Mouse (Mus musculus) kidney, embryonic 15.5 days (tissue): ENCODE results near the gene Tab2. TPM values are rescaled to one million over a fixed set of nuclear protein-coding genes. Genes with fewer than 3 reads are reported as not detected.
"Not testable (repeated sequence)": the region's sequence is repeated elsewhere in the genome, so short reads cannot be mapped to it uniquely, and the experiment has no call there.

Experiments used
- ATAC-seq: fragments of 200-750 bp; cut with Nextera tagmentation; replicated peaks from 2 replicates; pipeline ENCODE4 v1.8.0; 2017; ENCODE audit warnings: moderate TSS enrichment; ENCODE audit not compliant: low FRiP score
- H3K27ac ChIP-seq: fragments of 300-500 bp; sonication (generic); 2 replicates; pipeline ENCODE4 v1.5.1; 2015; ENCODE audit warnings: mild to moderate bottlenecking, inconsistent platforms
- H3K27me3 ChIP-seq: fragments of 300-500 bp; sonication (generic); 2 replicates; pipeline ENCODE4 v1.6.1; 2015; ENCODE audit warnings: inconsistent platforms
- H3K36me3 ChIP-seq: fragments of 300-500 bp; sonication (generic); 2 replicates; pipeline ENCODE4 v1.6.1; 2015; ENCODE audit warnings: inconsistent platforms
- H3K4me1 ChIP-seq: fragments of 300-500 bp; sonication (generic); 2 replicates; pipeline ENCODE4 v1.6.1; 2015; ENCODE audit warnings: inconsistent platforms
- H3K4me2 ChIP-seq: fragments of 300-500 bp; sonication (generic); 2 replicates; pipeline ENCODE4 v1.6.1; 2015; ENCODE audit warnings: moderate library complexity, mild to moderate bottlenecking, inconsistent platforms
- H3K4me3 ChIP-seq: fragments of 300-500 bp; sonication (generic); replicated peaks from 2 replicates; pipeline ENCODE4 v1.5.1; 2015; ENCODE audit warnings: mild to moderate bottlenecking, inconsistent platforms
- H3K9ac ChIP-seq: fragments of 300-500 bp; sonication (generic); 2 replicates; pipeline ENCODE4 v1.6.1; 2015; ENCODE audit warnings: mild to moderate bottlenecking, inconsistent platforms
- H3K9me3 ChIP-seq: fragments of 300-500 bp; sonication (generic); replicated peaks from 2 replicates; pipeline ENCODE4 v1.6.1; 2016; ENCODE audit warnings: inconsistent platforms
- WGBS: fragments of 180-500 bp; shearing (Covaris S2); methylation state at CpG from one replicate; pipeline ENCODE4 v1.1.7; 2015; ENCODE audit warnings: mixed read lengths; 5-methylcytosine and 5-hydroxymethylcytosine counted together
- polyA plus RNA-seq: library from polyadenylated mRNA; unstranded; fragments of >200 nt; fragmentation: Nextera tagmentation; extraction: Ambion mirVana; gene quantifications from 2 replicates; pipeline ENCODE4 v1.2.1, GENCODE M21; 2015

Tab2 gene
- polyA plus RNA-seq, 1 experiment from 2014 or later: 20.6 TPM

DNA sequence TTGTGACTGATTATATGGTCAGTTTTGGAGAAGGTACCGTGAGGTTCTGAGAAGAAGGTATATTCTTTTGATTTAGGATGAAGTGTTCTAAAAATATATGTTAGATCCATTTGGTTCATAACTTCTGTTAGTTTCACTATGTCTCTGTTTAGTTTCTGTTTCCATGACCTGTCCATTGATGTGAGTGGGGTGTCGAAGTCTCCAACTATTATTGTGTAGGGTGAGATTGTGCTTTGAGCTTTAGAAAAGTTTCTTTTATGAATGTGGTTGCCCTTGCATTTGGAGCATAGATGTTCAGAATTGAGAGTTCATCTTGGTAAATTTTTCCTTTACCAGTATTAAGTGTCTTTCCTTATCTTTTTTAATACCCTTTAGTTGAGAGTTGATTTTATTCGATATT, 75.7 kb downstream of the Tab2 start:
- H3K9ac ChIP-seq, H3K27me3 ChIP-seq, H3K4me1 ChIP-seq, ATAC-seq, H3K9me3 ChIP-seq, H3K4me2 ChIP-seq, H3K36me3 ChIP-seq, H3K27ac ChIP-seq, H3K4me3 ChIP-seq: not testable (repeated sequence)
- 93% methylated on average over 3 of the region's 3 CpGs for WGBS

DNA sequence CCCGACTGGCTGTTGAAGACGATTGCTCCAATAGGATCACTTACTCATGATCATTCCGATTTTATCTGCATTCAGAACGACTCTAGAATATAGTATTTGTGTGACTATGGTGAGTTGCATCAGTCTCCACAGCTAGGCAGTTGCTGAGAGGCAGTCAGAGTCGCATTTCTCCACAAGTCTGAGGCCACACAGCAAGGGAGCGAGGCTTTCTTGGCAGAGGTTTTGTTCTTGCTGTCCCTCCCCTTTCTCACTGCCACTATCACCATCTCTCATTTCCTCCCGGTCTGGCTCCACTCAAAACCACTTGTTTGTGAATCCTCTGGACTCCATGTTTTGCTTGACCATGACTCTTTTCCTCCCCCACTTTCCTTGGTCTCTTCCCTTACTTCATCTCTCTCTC, 81.8 kb downstream of the Tab2 start:
- no peaks in the 10 kb centered on the region for H3K4me1 ChIP-seq
- H3K9me3 ChIP-seq: no peaks in the 10 kb centered on the region
- no peak overlapping the region for H3K27ac ChIP-seq
- peaks cover 5% of the 10 kb centered on the region; the same call in 1 of the 2 replicates for H3K27me3 ChIP-seq
- H3K4me3 ChIP-seq: no peak overlapping the region
- H3K36me3 ChIP-seq: no peaks in the 10 kb centered on the region
- WGBS: 79% methylated on average over 7 of the region's 7 CpGs
- H3K4me2 ChIP-seq: no peak overlapping the region
- H3K9ac ChIP-seq: no peak overlapping the region
- no peak for ATAC-seq

DNA sequence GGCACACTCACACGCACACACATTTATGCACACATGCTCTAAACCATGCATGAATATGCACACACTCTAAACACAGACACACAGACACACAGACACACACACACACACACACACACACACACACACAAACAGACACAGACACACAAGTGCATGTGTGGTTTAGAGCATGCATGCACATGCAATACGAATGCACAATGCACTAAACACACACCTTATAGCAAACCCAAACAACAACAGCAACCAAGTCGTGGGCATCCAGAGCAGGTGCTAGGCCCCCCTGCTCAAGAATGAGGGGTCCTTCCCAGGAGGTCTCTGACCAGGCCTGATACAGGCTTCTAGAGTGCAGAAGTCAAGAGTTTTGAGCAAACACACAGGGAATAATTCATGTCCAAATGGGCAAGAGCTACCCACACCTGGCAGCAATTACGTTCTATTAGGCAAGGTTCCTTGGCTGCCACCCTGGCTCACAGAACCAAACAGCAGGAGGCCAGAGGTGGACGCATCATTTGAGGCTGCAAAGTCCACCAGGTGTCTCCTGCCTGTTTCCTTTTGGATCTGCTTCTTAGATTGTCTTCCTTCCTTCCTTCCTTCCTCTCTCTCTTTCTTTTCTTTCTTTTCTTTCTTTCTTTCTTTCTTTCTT, 84.5 kb downstream of the Tab2 start:
- no peak overlapping the region for H3K4me3 ChIP-seq
- no peak overlapping the region for H3K27ac ChIP-seq
- H3K4me2 ChIP-seq: no peak overlapping the region
- H3K27me3 ChIP-seq: peaks cover 31% of the 10 kb centered on the region
- H3K4me1 ChIP-seq: peaks cover 10% of the 10 kb centered on the region
- ATAC-seq: no peak
- H3K9ac ChIP-seq: no peak overlapping the region
- no peaks in the 10 kb centered on the region for H3K36me3 ChIP-seq
- no peaks in the 10 kb centered on the region for H3K9me3 ChIP-seq
- WGBS: 89% methylated on average over 5 of the region's 5 CpGs

DNA sequence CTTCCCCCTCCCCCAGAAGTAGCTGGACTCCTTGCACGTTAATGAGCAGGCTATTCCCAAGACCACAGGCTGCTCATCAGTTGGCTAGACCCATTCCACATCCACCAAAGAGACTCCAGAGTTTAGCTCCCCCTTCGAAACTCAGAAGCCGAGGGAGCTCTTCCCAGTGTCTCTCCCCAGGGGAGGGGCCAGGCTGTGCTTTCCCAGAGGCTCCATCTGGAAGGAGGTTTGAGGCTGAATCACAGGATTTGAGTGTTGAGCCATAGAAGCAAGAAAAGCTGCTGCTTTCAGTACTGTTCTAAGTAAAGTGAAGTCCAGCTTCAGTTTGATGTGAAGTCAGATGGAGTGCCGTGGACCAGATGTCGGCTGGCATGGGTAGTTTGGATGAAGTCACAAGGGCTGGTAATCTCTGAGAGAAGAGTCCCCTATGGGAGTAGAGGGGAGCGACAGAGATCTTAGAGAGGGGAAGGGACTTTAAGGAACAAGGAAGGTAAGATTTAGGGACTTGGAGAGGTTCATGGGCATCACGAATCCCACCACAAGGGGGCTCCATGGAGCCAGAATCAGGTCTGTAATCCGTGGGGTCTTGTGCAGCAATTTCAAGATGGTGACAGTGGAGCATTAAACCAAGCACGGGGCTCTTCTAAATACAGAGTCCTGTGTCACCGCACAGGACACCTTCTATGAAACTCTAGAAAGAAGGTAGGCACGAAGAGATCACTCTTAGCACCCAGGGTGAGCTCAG, 85.3 kb downstream of the Tab2 start:
- ATAC-seq: no peak; the same call in 1 of the 2 replicates
- no peak overlapping the region for H3K27ac ChIP-seq
- H3K4me1 ChIP-seq: peaks cover 10% of the 10 kb centered on the region
- no peak overlapping the region for H3K4me3 ChIP-seq
- H3K27me3 ChIP-seq: peaks cover 32% of the 10 kb centered on the region
- H3K9me3 ChIP-seq: no peaks in the 10 kb centered on the region
- 69% methylated on average over 11 of the region's 11 CpGs for WGBS
- H3K36me3 ChIP-seq: no peaks in the 10 kb centered on the region
- H3K4me2 ChIP-seq: no peak overlapping the region
- no peak overlapping the region for H3K9ac ChIP-seq

DNA sequence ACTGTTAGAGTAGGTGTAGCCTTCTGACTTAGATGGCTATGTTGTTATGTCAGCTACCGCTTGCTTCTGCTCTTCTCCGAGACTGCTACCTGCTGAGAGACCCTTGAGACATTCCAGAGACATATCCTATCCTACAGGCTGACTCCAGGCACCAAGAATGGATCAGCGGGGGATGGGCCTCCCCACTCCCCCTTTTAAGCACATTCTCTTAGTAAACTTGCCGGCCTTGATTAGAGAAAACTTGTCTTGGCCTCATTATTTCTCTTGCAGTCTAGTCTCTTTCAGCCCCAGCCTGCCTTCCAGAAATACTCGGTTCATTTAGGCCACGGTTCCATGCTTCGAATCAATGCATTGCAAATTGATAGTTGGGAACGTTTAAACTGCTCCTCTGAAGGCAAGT, 86.3 kb downstream of the Tab2 start:
- H3K27ac ChIP-seq: no peak overlapping the region
- H3K27me3 ChIP-seq: peaks cover 32% of the 10 kb centered on the region
- H3K9ac ChIP-seq: no peak overlapping the region
- no peak for ATAC-seq
- no peak overlapping the region for H3K4me2 ChIP-seq
- 80% methylated on average over 8 of the region's 8 CpGs for WGBS
- H3K36me3 ChIP-seq: no peaks in the 10 kb centered on the region
- no peaks in the 10 kb centered on the region for H3K9me3 ChIP-seq
- no peak overlapping the region for H3K4me3 ChIP-seq
- peaks cover 10% of the 10 kb centered on the region for H3K4me1 ChIP-seq

DNA sequence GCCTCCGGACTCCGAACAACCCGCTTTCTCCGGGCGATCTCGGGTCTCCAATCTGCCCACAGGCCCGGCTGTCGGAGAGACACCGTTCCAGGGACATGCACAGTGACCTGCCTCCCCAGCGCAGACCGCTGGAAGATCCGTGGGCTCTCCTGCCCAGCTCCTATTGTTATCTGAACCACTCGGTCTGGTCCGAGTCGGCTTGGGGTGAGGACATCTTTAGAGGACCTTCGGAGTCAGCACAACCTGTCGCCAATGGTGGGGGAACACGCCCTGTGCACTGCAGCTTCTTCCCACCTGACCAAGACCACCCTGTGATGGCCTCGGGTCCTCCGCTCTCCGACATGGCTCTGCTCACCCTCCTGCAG, 88.4 kb downstream of the Tab2 start:
- WGBS: 20% methylated on average over 21 of the region's 21 CpGs

DNA sequence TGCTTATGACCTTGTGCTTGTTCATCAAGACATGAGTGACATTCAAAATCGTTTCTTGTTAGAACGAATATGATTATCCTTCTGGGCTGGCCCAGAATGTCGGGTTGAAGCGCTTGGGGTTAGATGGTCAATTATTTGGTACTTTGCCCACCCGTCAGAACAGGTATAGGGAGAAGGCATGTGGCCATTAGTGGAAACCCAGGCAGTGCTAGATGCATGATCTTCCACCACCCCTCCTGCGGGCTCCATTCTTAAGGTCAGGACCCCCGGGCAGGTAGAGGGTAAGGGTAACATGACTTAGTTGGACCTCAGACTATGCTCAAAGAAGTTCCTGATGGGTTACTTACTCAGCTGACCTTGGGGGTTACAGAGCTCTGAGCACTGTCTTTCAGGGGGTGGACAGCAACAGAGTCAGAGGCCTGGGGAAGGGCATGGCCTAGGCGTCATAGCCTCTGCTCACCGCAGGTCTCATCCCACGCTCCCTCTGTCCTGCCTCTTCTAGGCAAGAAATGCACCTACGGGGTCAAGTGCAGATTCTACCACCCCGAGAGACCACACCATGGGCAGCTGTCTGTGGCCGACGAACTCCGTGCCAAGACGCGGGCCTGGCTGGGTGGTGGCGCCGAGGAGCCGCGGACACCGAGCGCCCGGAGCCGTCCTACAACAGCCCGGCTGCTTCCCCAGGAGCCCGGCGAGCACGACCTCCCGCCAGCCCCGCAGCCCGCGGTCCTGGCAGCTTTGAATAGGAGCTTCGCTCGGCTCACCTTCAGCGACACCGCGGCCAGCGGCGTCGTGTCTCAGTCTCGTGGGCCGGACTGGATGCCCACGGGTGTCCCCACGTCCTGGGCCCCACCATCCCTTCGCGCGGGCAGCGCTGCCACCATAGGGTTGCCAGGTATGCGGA, 89.0 kb downstream of the Tab2 start:
- Histone ChIP-seq H3K4me2 (peak overlapping the region; percentile 85), H3K27me3 (peaks cover 32% of the 10 kb centered on the region), H3K4me3 (peak overlapping the region; percentile 45), H3K27ac (no peak overlapping the region), H3K4me1 (peaks cover 10% of the 10 kb centered on the region), H3K9me3 (no peaks in the 10 kb centered on the region), H3K36me3 (no peaks in the 10 kb centered on the region), H3K9ac (peak overlapping the region; percentile 44)
- peak; percentile 43; the same call in 1 of the 2 replicates for ATAC-seq
- 17% methylated on average over 48 of the region's 50 CpGs for WGBS

More for the DNA sequence above, 88.4 kb downstream of the Tab2 start:
- 0 out of 2 replicates have a peak, but pooled peaks have one; percentile 40 for ATAC-seq
- Histone ChIP-seq H3K4me1 (peaks cover 10% of the 10 kb centered on the region), H3K4me2 (peak overlapping the region; percentile 85), H3K27ac (no peak overlapping the region), H3K9me3 (no peaks in the 10 kb centered on the region), H3K36me3 (no peaks in the 10 kb centered on the region), H3K4me3 (peak overlapping the region; percentile 45), H3K9ac (peak overlapping the region; percentile 44), H3K27me3 (peaks cover 32% of the 10 kb centered on the region)

DNA sequence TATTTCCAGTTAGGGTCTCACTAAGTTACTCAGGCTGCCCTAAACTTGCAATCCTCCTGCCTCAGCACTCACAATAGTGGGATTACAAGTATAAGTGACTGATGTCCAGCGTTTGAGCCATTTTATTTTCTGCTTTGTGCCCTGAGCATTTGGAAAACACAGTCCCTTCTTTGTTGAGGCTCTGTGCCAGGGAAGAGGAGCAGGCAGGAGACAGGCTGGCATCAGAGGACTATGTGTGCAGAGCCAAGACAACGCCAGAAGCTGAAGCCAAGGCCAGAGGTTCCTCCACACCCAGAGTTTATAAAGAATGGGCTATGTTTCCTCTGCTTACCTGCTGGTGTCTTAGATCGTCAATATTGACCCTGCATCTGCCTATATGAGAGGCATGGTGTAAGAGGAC, 91.2 kb downstream of the Tab2 start:
- no peak overlapping the region for H3K4me3 ChIP-seq
- H3K9ac ChIP-seq: no peak overlapping the region
- H3K4me1 ChIP-seq: peaks cover 10% of the 10 kb centered on the region
- 88% methylated on average over 3 of the region's 3 CpGs for WGBS
- H3K4me2 ChIP-seq: no peak overlapping the region
- peaks cover 32% of the 10 kb centered on the region for H3K27me3 ChIP-seq
- no peaks in the 10 kb centered on the region for H3K36me3 ChIP-seq
- H3K9me3 ChIP-seq: no peaks in the 10 kb centered on the region
- H3K27ac ChIP-seq: no peak overlapping the region
- no peak for ATAC-seq

DNA sequence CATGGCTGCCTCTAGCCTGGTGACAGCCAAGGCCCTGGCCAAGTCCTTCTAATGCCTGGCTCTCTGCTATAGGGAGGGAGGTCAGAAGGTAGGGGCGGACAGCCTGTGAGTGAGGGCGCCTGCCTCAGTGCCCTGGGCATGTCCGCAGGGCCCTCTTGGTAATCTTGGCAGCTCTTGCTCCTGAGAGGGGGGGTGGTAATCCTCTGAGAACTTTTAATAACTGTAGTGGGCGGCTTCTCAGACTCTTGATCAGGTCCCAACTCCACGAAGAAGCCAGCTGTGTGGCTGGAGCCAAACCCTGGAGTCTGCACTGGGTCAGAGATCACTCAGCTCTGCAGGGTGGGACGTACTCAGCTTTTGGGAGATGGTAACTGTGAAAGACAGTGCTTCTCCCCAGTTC, 91.8 kb downstream of the Tab2 start:
- no peak overlapping the region for H3K4me2 ChIP-seq
- H3K27ac ChIP-seq: no peak overlapping the region
- no peaks in the 10 kb centered on the region for H3K36me3 ChIP-seq
- no peak for ATAC-seq
- H3K27me3 ChIP-seq: peaks cover 28% of the 10 kb centered on the region
- WGBS: 72% methylated on average over 6 of the region's 6 CpGs
- H3K9ac ChIP-seq: no peak overlapping the region
- no peak overlapping the region for H3K4me3 ChIP-seq
- H3K4me1 ChIP-seq: peaks cover 10% of the 10 kb centered on the region
- no peaks in the 10 kb centered on the region for H3K9me3 ChIP-seq

DNA sequence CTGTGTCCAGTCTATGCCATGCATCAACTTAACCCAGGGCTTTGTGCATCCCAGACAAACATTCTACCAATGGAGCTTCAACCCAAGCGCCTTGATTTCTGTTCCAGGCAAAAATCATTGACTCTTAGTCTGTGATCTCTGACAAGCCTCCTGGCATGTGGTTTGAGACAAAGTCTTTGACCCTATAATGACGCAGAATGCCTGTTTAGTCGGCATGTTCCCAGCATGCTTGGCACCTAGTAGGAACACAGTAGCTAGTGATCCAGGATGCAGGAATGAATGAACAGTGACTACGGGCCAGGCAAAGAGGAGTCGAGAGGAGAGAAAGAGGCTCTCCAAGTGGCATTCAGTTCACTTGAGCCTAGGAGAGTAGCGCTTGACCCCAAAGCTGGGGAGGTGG, 92.6 kb downstream of the Tab2 start:
- Histone ChIP-seq H3K4me1 (peaks cover 10% of the 10 kb centered on the region), H3K9ac (no peak overlapping the region), H3K27me3 (peaks cover 21% of the 10 kb centered on the region), H3K9me3 (no peaks in the 10 kb centered on the region), H3K4me3 (no peak overlapping the region), H3K4me2 (no peak overlapping the region), H3K36me3 (no peaks in the 10 kb centered on the region), H3K27ac (no peak overlapping the region)
- ATAC-seq: no peak
- WGBS: 93% methylated on average over 6 of the region's 6 CpGs

DNA sequence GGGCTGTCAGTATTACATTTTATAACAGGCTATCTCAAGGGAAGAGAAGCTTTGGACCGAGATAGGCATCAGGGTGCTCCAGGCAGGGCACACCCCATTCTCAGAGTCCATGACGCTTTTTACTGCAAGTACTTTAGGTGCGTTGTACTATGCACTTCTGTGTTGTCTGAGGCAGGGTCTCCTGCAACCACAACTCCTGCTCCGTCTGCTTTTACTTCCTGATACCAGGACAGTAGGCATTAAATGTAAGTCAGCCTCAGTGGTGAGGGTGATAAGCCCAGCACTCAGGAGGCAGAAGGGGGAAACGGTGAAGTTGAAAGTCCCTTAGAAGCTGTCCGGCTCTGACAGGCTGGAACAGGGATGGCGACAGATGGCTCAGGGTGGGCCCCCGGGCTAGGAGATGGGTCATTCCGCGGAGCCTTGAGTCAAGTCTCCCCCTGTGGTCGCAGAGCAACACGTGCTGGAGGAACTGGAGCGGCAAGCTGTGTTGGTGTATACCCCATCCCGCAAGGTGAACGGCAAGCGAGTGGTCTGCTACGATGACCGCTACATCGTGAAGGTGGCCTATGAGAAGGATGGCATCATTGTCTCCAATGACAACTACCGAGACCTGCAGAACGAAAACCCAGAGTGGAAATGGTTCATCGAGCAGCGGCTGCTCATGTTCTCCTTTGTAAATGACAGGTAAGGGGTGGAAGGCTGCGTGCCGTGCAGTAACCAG, 93.9 kb downstream of the Tab2 start:
- H3K9me3 ChIP-seq: no peaks in the 10 kb centered on the region
- H3K36me3 ChIP-seq: no peaks in the 10 kb centered on the region
- H3K27ac ChIP-seq: no peak overlapping the region
- no peak overlapping the region for H3K4me2 ChIP-seq
- H3K27me3 ChIP-seq: peaks cover 8% of the 10 kb centered on the region
- H3K4me1 ChIP-seq: peaks cover 3% of the 10 kb centered on the region
- 90% methylated on average over 25 of the region's 25 CpGs for WGBS
- ATAC-seq: no peak
- H3K4me3 ChIP-seq: no peak overlapping the region
- no peak overlapping the region for H3K9ac ChIP-seq
